Mouse (Mus musculus): ENCODE results near the gene Gm20388.

GRCm38 (mm10) chr8:121289346-121289745 is 1378.7 kb downstream of the Gm20388 start:
- TF ChIP-seq POLR2A (IDR thresholded peaks at IDR 0.05; ENCODE audit: insufficient read depth, low read depth, low read length) (no peak), CTCF (IDR thresholded peaks at IDR 0.05; ENCODE audit: insufficient read depth, low read depth, low read length) (no peak)

Measured in olfactory bulb, adult 2 months (tissue).